Mouse (Mus musculus) pancreas, adult 10 weeks (tissue): Measurements from ENCODE around the gene Fyb2. TPM values are rescaled to one million over a fixed set of nuclear protein-coding genes. Genes with fewer than 3 reads are reported as not detected.

Experiments
- polyA plus RNA-seq: library from polyadenylated mRNA; stranded (reverse); fragments of 350-450 nt; fragmentation: Illumina TruSeq; extraction: RNeasy Lipid Tissue Mini Kit (QIAGEN cat#74804); gene quantifications from one replicate; pipeline ENCODE4 v1.2.3, GENCODE M21; 2015; ENCODE audit warnings: low read depth, low replicate concordance; ENCODE audit not compliant: insufficient read depth

The Fyb2 gene
- polyA plus RNA-seq, result not detected

DNA sequence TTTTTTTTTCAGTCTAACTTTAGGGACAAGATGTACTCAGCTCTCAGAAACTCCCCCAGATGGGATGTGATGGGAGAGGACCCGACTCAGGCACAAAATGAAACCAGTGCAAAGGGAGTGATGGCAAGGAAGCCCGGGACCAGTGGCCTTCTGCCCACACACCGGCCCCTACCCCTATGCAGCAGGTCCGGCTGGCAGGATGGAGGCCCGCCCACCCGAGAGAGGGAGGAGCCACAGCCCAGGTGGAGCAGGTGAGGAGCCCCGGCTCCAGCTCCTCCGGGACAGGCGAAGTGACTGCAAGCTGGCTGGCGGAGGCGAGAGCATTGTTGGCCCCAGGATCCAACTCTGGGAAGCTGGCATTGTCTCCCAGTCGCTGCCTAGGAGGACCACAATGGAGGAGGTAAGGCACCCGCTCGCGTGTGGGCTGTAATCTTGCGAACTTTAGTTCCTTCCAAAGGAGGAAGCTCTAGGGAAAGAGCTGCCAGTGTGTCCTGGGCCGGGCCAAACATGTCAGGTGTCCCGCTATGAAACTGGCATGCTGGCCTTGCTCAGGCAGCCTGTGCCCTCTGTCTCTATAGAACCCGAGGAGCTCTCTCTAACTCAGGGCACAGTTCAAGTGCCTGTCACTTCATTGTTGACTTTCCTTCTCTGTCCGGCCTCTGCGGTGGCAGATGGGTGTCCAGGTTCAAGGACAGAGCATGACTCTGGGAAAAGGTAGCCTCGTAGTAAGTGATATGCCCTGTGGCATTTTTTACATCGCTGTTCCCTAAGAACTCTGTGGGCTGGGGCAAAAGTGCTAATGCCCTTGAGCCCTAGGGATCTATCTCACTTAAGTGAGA, at the start of gene Fyb2:
Gene Fyb2 (plus strand): TSS at position 166 of the 839 bp plus-strand sequence.

DNA sequence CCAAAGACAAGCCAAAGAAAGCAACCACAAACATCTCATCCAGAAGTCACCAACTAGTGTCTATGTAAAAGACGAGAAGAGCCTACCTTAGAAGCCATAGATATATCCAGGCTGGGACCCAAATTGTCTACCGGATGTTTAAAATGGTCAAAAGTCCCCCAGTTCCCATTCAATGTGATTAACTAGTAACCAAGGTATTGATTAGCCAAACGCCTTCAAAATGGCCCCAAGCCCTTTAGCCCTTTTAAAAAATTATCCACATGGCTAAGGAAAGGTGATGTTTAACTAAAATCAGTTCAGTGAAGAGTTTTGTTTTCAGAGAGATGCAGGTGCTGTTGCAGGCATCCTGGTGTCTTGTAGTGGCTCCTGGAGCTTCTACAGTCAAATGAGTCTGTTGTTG, 36.9 kb upstream of the Fyb2 start, which contains the start of gene C8a:
Gene C8a (minus strand): TSS at position 76 of the 400 bp plus-strand sequence.

Other genes with a start within 250 kb of the Fyb2 start
- gene C8b, start 147.1 kb upstream of the Fyb2 start, polyA plus RNA-seq, result 2.2 TPM
- not detected for gene Gm17662, start 56.1 kb upstream of the Fyb2 start, polyA plus RNA-seq
- not detected for gene C8a, start 37.1 kb upstream of the Fyb2 start, polyA plus RNA-seq
- 1.00 TPM for gene Prkaa2, start 196.4 kb downstream of the Fyb2 start, polyA plus RNA-seq
- gene Plpp3, start 243.9 kb downstream of the Fyb2 start, polyA plus RNA-seq, result 55.9 TPM